ENCODE assay signal across 11 mouse cellular contexts in the genomic region with DNA sequence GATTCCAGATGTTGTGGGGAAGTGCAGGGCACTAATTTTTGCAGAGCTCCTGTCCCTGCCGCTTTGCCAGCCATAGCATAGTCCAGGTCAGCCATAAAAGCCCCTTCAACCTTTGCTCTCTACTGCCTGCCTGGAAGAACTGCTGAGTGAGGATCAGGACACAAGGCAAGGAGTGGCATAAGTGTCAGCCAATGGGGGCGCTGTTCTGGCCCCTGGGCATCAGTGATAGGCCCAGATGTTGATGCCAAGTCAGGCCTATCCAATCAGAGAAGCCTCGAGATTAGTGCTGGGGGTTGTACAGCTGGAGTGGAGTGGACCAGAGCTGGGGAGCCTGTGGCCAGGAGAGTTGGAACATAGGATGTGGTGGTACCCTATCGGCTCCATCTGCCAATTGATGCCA. TPM values are rescaled to one million over a fixed set of nuclear protein-coding genes. Genes with fewer than 3 reads are reported as not detected.
A peak's percentile ranks its signal among the peaks of the same experiment; 100 is the strongest.
DNase-seq lines count a peak whose midpoint lies in the region; ATAC-seq lines count a peak whose summit lies in the region.
"Had no signal": no experiment of that assay in that cellular context is flagged by ENCODE, and none has a peak within 500 bp of the region (broad histone marks: within the 10 kb centered on the region; RNA-seq: fewer than 3 reads in every experiment).

No protein-coding gene starts in this region.

- 0 out of 2 replicates have a peak overlapping the region, but pooled peaks have one; percentile 9 for H3K27ac ChIP-seq in intestine, embryonic 16.5 days (ENCODE audit: low read length)
- no peak overlapping the region for H3K27ac ChIP-seq in hindbrain, embryonic 11.5 days (ENCODE audit: low read depth, low read length)
- no peak overlapping the region for H3K27ac ChIP-seq in neural tube, embryonic 15.5 days (replicated peaks)
- H3K27ac ChIP-seq: neural tube, embryonic 12.5 days had no signal

- H3K9me3 ChIP-seq in intestine, embryonic 16.5 days (ENCODE audit: control insufficient read depth, low read length): no peaks in the 10 kb centered on the region
- no peaks in the 10 kb centered on the region for H3K9me3 ChIP-seq in hindbrain, embryonic 11.5 days (ENCODE audit: control insufficient read depth, low read length)
- H3K9me3 ChIP-seq in neural tube, embryonic 15.5 days (replicated peaks): no peaks in the 10 kb centered on the region
- H3K9me3 ChIP-seq: neural tube, embryonic 12.5 days had no signal

- H3K4me3 ChIP-seq in intestine, embryonic 16.5 days (ENCODE audit: low read length): no peak overlapping the region
- no peak overlapping the region for H3K4me3 ChIP-seq in hindbrain, embryonic 11.5 days (ENCODE audit: low read depth, low read length)
- H3K4me3 ChIP-seq in neural tube, embryonic 15.5 days (replicated peaks): no peak overlapping the region
- H3K4me3 ChIP-seq: neural tube, embryonic 12.5 days had no signal

- peak; percentile 44 for DNase-seq in lung, postnatal 10 days
- no peak for DNase-seq in lung, postnatal 14 days
- peak; percentile 27 for DNase-seq in MN1 (ENCODE audit: low spot score)
- no peak for DNase-seq in hindbrain, embryonic 11.5 days (ENCODE audit: low spot score)
- DNase-seq: gastrocnemius, postnatal 36 days had no signal

- WGBS in intestine, embryonic 16.5 days: 29% methylated on average over 4 of the region's 4 CpGs
- 38% methylated on average over 4 of the region's 4 CpGs for WGBS in hindbrain, embryonic 11.5 days
- 41% methylated on average over 4 of the region's 4 CpGs for WGBS in neural tube, embryonic 15.5 days

- H3K27me3 ChIP-seq in intestine, embryonic 16.5 days (replicated peaks; ENCODE audit: control insufficient read depth, insufficient read depth, low read length): no peaks in the 10 kb centered on the region
- H3K27me3 ChIP-seq in hindbrain, embryonic 11.5 days (ENCODE audit: control insufficient read depth, insufficient read depth, low read length): peaks cover 9% of the 10 kb centered on the region; the same call in 1 of the 2 replicates
- peaks cover 36% of the 10 kb centered on the region for H3K27me3 ChIP-seq in neural tube, embryonic 15.5 days (replicated peaks)

- no peak overlapping the region for H3K4me2 ChIP-seq in intestine, embryonic 16.5 days (ENCODE audit: low read depth, low read length)
- H3K4me2 ChIP-seq in hindbrain, embryonic 11.5 days (replicated peaks; ENCODE audit: low read depth, low read length): no peak overlapping the region
- no peak overlapping the region for H3K4me2 ChIP-seq in neural tube, embryonic 15.5 days
- H3K4me2 ChIP-seq: neural tube, embryonic 12.5 days had no signal

- no peak overlapping the region for H3K9ac ChIP-seq in intestine, embryonic 16.5 days (ENCODE audit: low read depth, low read length)
- no peak overlapping the region for H3K9ac ChIP-seq in hindbrain, embryonic 11.5 days (ENCODE audit: low read depth, low read length)
- H3K9ac ChIP-seq in neural tube, embryonic 15.5 days (replicated peaks): no peak overlapping the region
- H3K9ac ChIP-seq: neural tube, embryonic 12.5 days had no signal

- no peaks in the 10 kb centered on the region for H3K36me3 ChIP-seq in intestine, embryonic 16.5 days (ENCODE audit: control insufficient read depth, insufficient read depth, low read length)
- no peaks in the 10 kb centered on the region for H3K36me3 ChIP-seq in hindbrain, embryonic 11.5 days (ENCODE audit: control insufficient read depth, insufficient read depth, low read length)
- no peaks in the 10 kb centered on the region for H3K36me3 ChIP-seq in neural tube, embryonic 15.5 days
- H3K36me3 ChIP-seq: neural tube, embryonic 12.5 days had no signal

- peaks cover 6% of the 10 kb centered on the region; the same call in 1 of the 2 replicates for H3K4me1 ChIP-seq in intestine, embryonic 16.5 days (ENCODE audit: control insufficient read depth, insufficient read depth, low read length)
- no peaks in the 10 kb centered on the region for H3K4me1 ChIP-seq in hindbrain, embryonic 11.5 days (replicated peaks; ENCODE audit: control insufficient read depth, insufficient read depth, low read length)
- H3K4me1 ChIP-seq in neural tube, embryonic 15.5 days: peaks cover 13% of the 10 kb centered on the region

- peak; percentile 53 for ATAC-seq in intestine, embryonic 16.5 days
- 0 out of 2 replicates have a peak, but pooled peaks have one; percentile 24 for ATAC-seq in monocyte, adult 5-6 weeks (replicated peaks; ENCODE audit: insufficient number of reproducible peaks, low FRiP score, low TSS enrichment, poor library complexity, severe bottlenecking)
- ATAC-seq in hindbrain, embryonic 11.5 days (ENCODE audit: low FRiP score): no peak
- no peak for ATAC-seq in neural tube, embryonic 15.5 days (ENCODE audit: low FRiP score)
- no peak for ATAC-seq in megakaryocyte, adult 5-6 weeks (ENCODE audit: poor library complexity, severe bottlenecking)

RNA-seq across cellular contexts. Expression of gene Icosl, which starts 1.9 kb away (rescaled TPM):
- polyA plus RNA-seq in intestine, embryonic 16.5 days (2015; fragmentation: Nextera tagmentation; extraction: Ambion mirVana): 5.9 and 6.7 TPM in 2 replicates
- total RNA-seq in monocyte, adult 5-6 weeks (2017): 10.0 to 15.9 TPM (median 12.7 TPM) in 3 replicates
- 1.4 TPM in 2 replicates for polyA plus RNA-seq in hindbrain, embryonic 11.5 days (2014; fragmentation: Nextera tagmentation; extraction: Ambion mirVana)
- polyA plus RNA-seq in neural tube, embryonic 15.5 days (2015; fragmentation: Nextera tagmentation; extraction: Ambion mirVana): 0.81 and 3.0 TPM in 2 replicates
- total RNA-seq in megakaryocyte, adult 5-6 weeks (2015): 29.3 and 34.3 TPM in 2 replicates
- total RNA-seq in megakaryocyte, adult 5-6 weeks (2017): 20.8 and 24.4 TPM in 2 replicates

RNA-seq across cellular contexts. Expression of gene Aire, which starts 23.8 kb away (rescaled TPM):
- polyA plus RNA-seq in intestine, embryonic 16.5 days (2015; fragmentation: Nextera tagmentation; extraction: Ambion mirVana): 0.16 and 0.20 TPM in 2 replicates
- total RNA-seq in monocyte, adult 5-6 weeks (2017): not detected in 3 replicates
- polyA plus RNA-seq in hindbrain, embryonic 11.5 days (2014; fragmentation: Nextera tagmentation; extraction: Ambion mirVana): 0.11 and 0.28 TPM in 2 replicates
- polyA plus RNA-seq in neural tube, embryonic 15.5 days (2015; fragmentation: Nextera tagmentation; extraction: Ambion mirVana): 0.18 and 2.5 TPM in 2 replicates
- not detected in 2 replicates for total RNA-seq in megakaryocyte, adult 5-6 weeks (2015)
- total RNA-seq in megakaryocyte, adult 5-6 weeks (2017): not detected in 2 replicates
- total RNA-seq: gastrocnemius, postnatal 36 days had no signal

RNA-seq across cellular contexts. Expression of gene Dnmt3l, which starts 25.5 kb away (rescaled TPM):
- polyA plus RNA-seq in intestine, embryonic 16.5 days (2015; fragmentation: Nextera tagmentation; extraction: Ambion mirVana): 0.29 and 0.33 TPM in 2 replicates
- total RNA-seq in monocyte, adult 5-6 weeks (2017): not detected in 3 replicates
- not detected in 2 replicates for polyA plus RNA-seq in hindbrain, embryonic 11.5 days (2014; fragmentation: Nextera tagmentation; extraction: Ambion mirVana)
- 0.09 TPM in 1 of 2 replicates, not detected in the other for polyA plus RNA-seq in neural tube, embryonic 15.5 days (2015; fragmentation: Nextera tagmentation; extraction: Ambion mirVana)
- 2.5 TPM in 1 of 2 replicates, not detected in the other for total RNA-seq in megakaryocyte, adult 5-6 weeks (2015)
- 0.37 TPM in 1 of 2 replicates, not detected in the other for total RNA-seq in megakaryocyte, adult 5-6 weeks (2017)
- total RNA-seq: gastrocnemius, postnatal 36 days; left cerebral cortex, adult 18-20 months had no signal
- polyA plus RNA-seq: neural tube, embryonic 12.5 days had no signal

RNA-seq across cellular contexts. Expression of gene Pfkl, which starts 57.3 kb away (rescaled TPM):
- polyA plus RNA-seq in intestine, embryonic 16.5 days (2015; fragmentation: Nextera tagmentation; extraction: Ambion mirVana): 282 and 298 TPM in 2 replicates
- total RNA-seq in monocyte, adult 5-6 weeks (2017): 46.0 to 51.9 TPM (median 46.4 TPM) in 3 replicates
- 85.5 and 114 TPM in 2 replicates for polyA plus RNA-seq in hindbrain, embryonic 11.5 days (2014; fragmentation: Nextera tagmentation; extraction: Ambion mirVana)
- 112 and 133 TPM in 2 replicates for polyA plus RNA-seq in neural tube, embryonic 15.5 days (2015; fragmentation: Nextera tagmentation; extraction: Ambion mirVana)
- total RNA-seq in megakaryocyte, adult 5-6 weeks (2015): 6.9 and 7.0 TPM in 2 replicates
- total RNA-seq in megakaryocyte, adult 5-6 weeks (2017): 13.6 and 16.9 TPM in 2 replicates

Comparison
In these comparisons a context has a peak if more than half of its experiments do, and no peak if none do; other contexts are left out.
1. DNase-seq: peak in lung, postnatal 10 days (single experiment) and MN1 (single experiment); none in lung, postnatal 14 days (single experiment) and hindbrain, embryonic 11.5 days (single experiment).
2. ATAC-seq: peak in intestine, embryonic 16.5 days (single experiment) and monocyte, adult 5-6 weeks (single experiment); none in hindbrain, embryonic 11.5 days (single experiment), neural tube, embryonic 15.5 days (single experiment) and megakaryocyte, adult 5-6 weeks (single experiment).